Mouse (Mus musculus): ENCODE measurements around the gene Tasp1. TPM values are rescaled to one million over a fixed set of nuclear protein-coding genes. Genes with fewer than 3 reads are reported as not detected.
"Not testable (repeated sequence)": the region's sequence is repeated elsewhere in the genome, so short reads cannot be mapped to it uniquely, and the experiment has no call there.

Tasp1 gene
- polyA plus RNA-seq, 1 experiment, result 9.6 TPM

DNA sequence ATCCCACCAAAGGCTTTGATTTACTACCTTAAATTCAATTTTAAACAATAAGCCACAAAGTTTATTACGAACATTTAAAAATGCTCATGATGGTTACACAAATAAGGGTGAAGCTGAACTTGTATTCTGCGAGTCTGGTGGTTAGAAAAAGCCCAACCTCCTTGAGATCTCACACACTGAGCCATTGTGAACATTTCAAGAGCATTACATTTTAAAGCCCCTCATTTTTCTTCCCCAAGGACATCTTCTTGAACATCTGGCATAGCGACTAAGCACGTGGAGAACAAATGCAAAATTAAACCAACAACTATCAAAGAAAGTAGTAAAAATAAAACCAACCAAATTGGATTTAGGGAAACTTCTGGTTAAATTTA lies 182.4 kb downstream of the Tasp1 start:
- no peak for DNase-seq (ENCODE audit: low spot score)

DNA sequence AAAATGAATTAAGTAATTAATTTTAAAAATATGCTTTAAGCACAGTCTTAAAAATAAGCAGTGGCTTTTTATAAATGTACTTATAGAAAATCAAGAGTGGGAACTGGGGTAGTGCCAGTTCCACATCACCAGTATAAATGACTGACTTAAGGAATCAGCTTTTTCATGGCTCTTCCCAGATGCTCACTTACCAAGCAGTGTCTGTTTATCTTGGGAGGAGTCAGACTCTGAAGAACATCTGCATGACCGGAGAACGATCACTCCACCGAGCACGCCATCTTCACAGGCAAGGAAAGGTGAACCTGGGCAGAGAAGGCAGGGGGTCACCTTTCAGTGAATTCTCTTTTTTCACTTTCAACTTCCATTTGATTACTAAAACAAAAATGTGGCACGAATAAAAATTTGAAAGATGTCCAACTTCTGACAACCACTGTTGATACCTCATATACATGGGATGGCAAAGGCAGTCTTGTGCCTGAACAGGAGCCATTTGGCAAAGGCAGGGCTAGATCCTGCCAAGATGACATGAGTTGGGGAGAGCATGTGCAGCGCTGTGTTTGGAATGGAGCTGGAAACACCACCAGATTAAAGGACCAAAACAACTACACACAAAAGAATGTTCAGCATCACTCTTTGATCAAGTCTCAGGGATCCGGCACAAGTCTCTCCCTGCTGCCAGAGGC lies 182.9 kb downstream of the Tasp1 start:
- no peak for DNase-seq (ENCODE audit: low spot score)

DNA sequence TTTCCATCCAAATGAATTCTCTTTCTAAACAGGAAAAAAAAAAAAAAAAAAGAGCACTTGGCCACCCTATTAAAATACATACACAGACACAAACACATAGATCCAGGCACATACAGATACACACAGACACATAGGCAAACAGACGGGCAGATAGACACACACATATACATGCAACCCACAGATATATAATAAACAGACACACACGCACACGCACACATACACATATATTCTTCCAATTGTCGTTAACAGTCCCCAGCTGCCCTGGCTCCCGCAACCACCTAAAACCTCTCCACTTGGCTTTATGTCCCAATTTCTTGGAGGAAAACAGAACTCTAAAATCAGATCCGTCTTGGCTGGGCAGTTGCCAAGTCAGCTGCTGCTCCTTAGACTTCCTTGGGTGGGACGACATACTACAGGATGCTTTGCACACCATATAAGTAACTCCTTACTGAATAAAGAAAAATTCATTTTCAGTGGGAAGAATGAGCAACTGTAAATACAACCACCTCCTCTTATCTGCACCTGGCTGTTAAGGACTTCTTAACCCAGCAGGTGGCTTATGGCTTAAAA lies 188.5 kb downstream of the Tasp1 start:
- DNase-seq (ENCODE audit: low spot score), result no peak

DNA sequence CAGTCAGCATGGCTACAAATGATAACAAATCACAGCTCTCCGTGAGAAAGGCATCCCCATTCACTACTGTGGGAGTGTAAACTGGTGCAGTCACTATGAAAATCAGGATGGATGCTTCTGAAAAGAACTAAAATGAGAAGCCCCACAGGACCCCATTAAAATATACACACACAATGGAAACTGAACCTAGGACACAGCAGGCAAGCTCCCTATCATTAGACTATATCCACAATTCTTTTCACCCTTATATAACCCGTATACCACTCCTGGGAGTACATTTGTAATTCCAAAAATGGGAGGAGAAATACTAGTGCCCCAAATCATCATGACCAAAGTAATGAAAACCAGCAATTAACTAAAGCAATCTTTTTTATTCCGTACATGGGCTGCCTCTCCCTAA lies 190.7 kb downstream of the Tasp1 start:
- no peak for DNase-seq (ENCODE audit: low spot score)

DNA sequence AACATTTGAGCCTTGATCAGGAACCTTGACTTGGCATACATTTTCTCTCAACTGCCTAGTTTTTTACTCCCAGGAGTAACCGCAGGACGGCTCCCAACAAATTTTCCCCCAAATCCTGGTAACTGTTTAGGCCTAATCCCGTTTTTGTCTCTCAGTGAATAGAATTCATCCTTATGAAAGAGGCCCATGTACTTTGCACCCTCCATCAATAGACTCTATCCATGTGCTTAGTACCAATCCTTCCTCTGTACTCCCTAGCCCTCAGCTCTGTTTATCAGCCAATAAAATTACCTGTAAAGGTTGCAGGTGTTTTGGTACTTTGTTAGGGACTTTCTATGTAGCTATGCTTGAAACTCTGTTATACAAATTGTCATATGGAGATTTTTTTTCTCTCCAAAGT lies 192.4 kb downstream of the Tasp1 start:
- DNase-seq (ENCODE audit: low spot score), result no peak

DNA sequence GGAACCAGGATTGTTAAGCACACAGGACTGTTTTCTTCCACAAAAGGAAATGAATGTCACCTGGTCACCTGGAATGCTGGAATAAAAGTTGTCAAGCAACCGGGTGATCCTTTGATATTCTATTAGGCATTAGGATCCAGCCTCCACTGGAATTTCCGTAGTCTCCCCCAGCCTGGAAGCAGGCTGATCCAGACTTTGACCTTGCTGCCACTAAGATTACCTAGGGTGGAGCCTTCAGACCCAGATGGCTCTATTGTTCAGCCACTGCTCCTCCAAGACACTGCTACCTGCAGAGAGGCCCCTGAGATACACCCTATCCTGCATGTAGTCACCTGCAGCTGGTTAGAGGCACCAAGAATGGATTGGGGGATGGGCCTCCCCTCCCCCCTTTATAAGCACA lies 192.8 kb downstream of the Tasp1 start:
- no peak for DNase-seq (ENCODE audit: low spot score)

DNA sequence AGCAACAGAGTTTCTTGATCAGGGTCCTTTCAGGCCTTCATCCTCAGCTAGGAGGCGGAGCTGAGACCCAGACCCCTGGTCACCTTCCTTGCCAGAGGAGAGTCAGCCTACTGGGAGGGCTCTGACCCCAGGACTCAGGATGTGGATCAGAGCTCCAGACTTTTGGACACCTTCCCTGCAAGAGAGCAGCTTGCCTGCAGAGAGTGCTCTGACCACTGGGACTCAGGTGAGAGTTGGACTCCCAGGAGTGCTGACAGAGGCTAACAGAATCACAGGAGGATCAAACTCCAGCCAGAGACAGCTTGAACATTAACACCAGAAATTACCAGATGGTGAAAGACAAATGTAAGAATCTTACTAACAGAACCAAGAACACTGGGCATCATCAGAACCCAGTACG lies 197.5 kb downstream of the Tasp1 start:
- DNase-seq (ENCODE audit: low spot score), result not testable (repeated sequence)

DNA sequence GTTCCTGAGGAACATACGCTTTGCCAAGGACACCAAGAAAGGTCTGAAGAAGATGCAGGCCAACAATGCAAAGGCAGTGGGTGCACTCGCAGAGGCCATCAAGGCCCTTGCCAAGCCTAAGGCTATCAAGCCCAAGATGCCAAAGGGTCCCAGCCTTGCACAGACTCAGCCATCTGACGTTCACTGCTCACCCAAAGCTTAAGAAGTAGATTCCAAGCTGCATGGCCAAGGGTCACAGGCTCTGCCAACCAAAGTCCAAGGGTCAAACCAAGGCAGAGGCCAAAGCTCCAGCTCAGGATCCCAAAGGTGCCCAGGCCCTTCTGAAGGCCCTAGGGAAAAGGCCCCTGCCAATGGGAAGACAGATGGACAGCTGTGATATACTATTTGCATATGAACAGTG lies 203.2 kb downstream of the Tasp1 start:
- not testable (repeated sequence) for DNase-seq (ENCODE audit: low spot score)

DNA sequence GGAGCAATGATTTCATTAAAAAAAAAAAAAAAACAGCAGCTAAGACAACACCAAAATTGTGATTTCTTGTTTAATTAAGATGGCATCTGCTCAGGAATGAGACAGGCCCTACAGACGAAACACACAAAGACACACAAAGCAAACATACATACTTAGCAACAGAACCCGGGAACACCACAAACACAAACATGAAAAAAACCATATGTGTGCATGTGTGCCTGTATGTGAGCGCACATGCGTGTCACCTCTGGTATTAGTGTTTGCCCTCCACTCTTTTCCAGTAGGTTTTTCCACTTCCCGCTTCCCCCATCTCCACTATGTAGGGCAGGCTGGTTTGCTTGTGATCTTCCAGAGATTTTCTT lies 206.5 kb downstream of the Tasp1 start:
- DNase-seq (ENCODE audit: low spot score), result no peak

DNA sequence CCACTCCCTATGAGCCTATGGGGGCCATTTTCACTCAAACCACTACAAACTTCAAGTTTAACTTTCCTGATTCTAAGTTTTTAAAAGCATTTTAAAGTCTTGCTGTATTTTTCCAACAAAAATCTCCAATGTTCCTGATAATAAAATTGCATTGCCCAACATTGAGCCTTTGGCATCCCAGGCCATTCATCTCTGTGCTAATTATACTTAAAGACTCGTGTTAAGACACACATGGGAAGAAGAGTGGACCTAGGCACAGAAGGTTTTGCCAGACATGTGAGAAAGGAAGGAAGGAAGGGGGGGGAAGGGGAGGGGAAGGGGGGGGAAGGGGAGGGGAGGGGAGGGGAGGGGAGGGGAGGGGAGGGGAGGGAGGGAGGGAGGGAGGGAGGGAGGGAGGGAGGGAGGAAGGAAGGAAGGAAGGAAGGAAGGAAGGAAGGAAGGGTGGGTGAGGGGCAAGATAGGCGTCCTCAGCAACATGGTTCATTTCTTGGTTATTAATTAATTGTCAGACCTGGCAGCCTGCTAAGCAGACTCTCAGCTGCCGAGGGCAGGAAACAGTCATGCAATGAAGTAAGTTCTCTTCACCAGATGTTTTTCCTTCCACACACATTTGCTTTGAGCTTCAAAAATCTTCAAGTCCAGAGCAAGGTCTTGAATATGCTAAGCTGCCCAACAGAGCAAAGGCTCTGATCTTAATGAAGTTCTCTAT lies 207.0 kb downstream of the Tasp1 start:
- DNase-seq (ENCODE audit: low spot score), result no peak

DNA sequence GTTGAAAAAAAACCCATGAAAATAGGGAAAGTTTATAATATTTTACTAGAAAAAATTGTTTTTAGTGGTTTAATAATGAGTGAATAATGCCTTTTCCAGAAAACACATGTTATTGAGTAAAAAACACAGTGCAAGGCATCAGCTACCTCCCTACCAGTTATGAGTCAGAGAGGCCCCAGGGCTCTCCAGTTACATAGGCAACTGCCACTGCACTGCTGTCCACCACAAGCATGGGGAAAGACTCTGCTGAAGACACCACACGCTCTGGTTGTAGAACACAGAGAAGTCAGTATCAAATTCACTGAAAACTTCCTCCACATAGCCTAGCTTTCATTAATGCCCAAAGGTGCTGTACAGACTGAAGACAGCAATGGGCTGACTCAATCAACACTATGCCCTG lies 217.0 kb downstream of the Tasp1 start:
- DNase-seq (ENCODE audit: low spot score), result no peak

DNA sequence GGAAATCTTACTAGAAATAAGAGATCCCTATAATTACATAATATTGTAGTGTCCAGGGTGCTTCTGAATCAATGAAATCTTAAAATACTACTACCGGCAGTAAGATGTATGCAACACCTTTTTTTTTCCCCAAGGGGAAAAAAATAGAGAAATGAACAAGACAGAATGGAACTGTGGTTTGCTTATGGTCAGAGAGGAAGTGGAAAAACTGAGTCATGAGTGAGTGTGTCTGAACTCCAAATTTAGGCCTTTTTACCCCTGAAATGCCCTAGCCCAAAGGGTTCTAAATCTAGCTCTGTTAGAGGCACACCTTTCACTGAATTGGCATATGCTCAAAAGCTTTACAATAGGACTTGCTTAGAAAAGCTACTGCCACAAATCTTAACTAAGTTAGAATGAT lies 225.2 kb downstream of the Tasp1 start:
- DNase-seq (ENCODE audit: low spot score), result no peak

DNA sequence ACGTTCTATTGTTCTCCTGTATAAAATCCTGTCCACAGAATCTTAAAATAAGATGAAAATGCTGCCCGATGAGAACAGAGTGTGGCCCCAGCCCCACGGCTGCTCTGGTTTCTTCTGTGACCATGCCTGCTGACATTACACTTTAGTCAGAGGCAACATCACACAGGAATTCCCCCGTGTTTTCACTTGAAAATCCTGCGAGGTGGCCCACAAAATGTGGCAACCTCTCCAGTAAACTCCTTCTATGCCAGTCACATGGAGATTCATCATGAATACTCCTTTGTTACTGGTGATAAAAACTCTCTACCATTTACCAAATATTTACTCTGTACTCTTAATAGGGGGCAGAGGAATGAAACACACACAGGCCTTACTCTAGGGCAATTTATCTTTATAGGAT lies 225.7 kb downstream of the Tasp1 start:
- DNase-seq (ENCODE audit: low spot score), result no peak

DNA sequence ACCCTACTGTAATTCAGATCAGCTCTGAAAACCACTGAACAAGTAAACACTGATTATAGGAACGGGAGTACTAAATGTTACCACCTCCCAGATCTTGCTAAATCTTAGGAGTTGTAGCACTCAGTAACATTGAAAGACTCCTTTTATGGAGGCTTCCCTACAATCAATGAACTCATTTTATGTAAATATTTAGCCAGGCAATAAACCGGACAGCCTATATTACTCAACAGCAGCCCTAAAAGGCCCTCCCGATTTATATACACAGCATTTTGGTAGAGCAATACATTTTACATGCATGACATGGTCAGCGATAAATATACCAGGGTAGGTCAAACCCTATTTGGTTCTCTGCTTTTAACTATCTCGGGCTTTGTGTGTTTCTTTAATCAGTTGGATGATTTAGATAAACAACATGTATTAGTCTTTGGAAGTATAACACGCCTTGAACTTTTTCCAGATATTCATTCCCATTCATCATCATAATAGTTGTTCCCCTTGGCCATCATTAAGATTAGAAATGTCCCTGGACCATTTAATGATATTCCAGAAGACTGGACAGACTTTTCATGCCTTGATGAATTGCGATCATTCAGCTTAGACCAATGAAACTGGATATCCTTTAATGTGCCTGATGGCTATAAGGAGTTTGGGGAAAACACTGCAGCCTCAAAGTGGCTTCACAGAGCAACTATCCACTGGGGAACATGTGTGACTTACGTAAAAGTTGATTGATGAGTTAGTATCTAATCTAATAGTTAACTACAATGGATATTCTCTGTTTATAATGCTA lies 244.8 kb downstream of the Tasp1 start:
- DNase-seq (ENCODE audit: low spot score), result no peak

DNA sequence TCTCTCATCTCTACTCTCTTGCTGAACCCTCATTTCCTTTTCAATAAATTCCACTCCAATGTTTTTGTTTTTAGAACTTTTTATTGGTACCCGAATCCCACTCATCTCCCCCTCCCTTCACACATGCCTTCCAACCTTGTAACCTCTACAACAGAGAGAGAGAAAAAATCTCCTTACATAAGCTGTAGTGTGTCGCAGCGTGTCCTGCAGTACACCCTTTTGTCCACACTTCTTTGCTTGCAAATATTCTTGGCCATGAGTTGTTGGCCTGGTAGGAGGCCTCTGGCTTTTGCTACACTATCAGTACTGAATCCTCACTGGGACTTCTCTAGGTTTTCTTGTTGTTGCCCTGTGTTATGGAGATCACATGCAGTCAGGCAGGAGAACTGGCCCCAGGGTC lies 249.3 kb downstream of the Tasp1 start:
- DNase-seq (ENCODE audit: low spot score), result no peak

DNA sequence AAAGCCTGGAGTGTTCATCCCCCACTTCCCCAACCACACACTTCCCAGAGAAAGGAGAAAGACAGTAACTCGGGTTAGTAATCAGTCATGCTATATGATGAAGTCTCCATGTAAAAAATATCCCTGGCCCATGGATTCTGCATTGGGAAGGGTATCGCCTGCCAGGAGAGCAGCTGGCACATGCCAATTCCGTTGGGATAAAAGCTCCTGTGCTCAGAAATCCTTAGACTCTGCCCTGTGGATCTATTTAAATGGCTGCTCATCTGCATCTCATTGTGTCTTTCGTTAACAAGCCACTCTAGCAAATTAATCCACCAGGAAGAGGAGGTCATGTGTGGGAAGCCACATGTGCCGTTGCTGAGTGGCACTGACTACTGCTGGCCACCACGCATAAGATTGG lies 258.7 kb downstream of the Tasp1 start:
- DNase-seq (ENCODE audit: low spot score), result no peak

DNA sequence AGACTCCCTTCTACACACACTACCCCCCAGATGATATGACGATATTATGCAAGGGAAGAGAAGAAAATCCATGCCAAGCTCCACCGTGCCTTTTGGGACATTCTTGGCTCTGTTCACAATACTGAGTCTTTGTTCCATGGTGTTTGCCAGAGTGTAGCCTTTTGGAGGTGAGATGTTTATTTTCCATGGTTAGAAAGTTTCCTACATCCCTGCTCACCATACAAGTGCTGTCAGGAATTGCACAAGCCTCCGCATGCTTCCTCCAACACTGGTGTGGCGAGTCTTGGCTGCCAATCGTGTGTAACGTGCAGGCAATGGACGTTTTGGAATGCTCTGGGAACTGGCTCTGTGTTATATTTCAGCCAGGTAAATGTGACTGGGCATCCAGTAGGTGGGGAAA lies 262.6 kb downstream of the Tasp1 start:
- DNase-seq (ENCODE audit: low spot score), result no peak

DNA sequence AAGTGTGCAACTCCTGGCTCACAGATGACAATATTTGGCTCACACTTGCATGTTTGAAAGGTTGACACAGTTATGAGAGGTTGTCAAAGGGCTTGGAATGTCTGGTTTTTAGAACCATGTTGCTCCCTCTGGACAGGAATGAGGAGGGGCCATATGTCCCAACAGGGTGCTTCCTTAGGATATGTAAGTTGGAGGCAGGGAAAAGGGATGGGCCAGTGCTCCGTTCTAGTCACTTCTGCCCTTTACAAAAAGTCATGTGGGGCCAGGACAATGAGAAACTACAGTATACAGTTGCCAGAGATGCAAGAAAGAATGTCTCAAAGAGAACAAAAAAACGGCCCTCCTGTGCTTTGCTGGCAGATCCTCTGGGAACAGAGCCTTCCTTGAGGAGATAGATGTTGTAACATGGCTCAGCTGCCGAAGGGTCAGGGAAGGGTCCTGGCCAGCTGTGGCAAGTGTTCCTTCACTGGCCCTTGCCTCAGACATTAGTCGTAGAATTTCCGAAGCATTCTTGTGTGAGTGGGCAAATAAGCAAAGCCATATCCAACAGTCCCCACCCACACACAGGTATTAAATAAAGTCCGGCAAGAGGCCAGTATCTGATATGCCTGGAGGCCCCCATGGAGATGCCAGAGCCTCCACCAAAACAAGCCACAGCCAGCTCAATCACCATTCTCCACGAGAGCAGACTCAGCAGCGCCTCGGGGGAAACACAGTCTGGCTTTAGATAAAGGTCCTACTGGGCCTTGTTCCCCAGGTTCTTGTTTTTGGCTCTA lies 274.1 kb downstream of the Tasp1 start:
- DNase-seq (ENCODE audit: low spot score), result no peak

DNA sequence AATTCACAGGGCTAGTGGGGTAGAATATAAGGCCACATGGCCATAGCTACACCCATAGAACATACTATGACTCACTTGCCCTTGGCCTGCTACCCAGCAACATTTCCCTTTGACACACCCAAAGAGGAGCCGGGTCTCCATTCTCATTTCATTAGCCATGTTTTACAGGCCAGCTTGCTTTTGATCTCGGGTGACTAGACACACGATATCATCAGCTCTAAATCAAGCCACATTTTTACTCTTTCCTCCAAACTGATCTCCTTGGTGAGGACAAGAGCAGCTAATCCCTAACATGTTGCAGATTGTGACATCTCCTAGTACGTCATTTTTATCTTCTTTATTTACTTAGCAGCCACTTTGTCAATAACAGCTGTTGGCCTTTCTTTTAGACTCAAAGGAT lies 277.9 kb downstream of the Tasp1 start:
- DNase-seq (ENCODE audit: low spot score), result no peak

DNA sequence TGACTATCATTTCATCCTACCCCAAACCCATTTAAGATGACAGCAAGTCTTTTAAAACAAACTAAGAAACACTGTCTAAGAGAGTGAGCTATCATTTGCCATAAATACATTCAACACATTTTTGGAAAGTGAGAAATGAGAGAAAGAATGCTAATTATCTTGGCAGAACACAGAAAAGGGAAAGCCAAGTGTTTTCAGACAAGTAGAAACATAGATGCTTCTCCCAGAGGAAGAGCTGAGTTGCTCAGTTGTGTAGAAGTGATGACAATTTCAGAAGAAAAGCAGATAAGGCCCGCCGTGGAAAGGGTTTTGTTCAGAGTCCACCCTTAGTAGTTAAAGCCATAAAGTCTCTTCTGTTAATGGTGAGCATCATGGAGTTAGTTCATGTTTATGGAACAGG lies 281.7 kb downstream of the Tasp1 start:
- DNase-seq (ENCODE audit: low spot score), result no peak

DNA sequence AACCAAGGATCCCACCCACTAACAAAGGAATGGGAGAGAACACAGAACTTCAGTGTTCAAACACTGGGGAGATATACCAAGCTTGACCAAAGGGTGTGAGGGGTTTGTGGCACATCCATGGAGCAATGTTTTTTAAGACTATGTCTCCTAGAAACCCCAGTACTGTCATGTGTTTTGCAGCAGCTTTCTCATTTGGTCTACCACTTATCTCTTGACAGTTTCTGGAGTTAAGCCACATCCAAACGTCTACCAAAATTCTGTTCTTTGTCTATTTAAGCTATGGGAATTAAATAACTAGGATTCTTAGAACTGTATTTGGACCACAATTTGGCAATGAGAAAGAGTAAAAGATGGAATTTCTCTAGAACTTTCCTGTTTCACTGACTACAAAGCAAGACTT lies 282.1 kb downstream of the Tasp1 start:
- DNase-seq (ENCODE audit: low spot score), result no peak

Data from urinary bladder, adult 2 months (tissue).